Mouse (Mus musculus) thymus, postnatal 0 days (tissue): ENCODE results near the gene Dmrt2. TPM values are rescaled to one million over a fixed set of nuclear protein-coding genes. Genes with fewer than 3 reads are reported as not detected.

Experiments
- DNase-seq: peaks from one replicate; pipeline ENCODE4 v3.0.0-alpha.2; 2015; ENCODE audit warnings: low spot score
- polyA plus RNA-seq: library from polyadenylated mRNA; unstranded; fragments of >200 nt; fragmentation: Nextera tagmentation; extraction: Ambion mirVana; gene quantifications from 2 replicates; pipeline ENCODE4 v1.2.1, GENCODE M21; 2015

Dmrt2 gene
- 20.9 and 22.9 TPM in 2 replicates for polyA plus RNA-seq

GRCm38 (mm10) chr19:25672101-25672950 is at the start of gene Dmrt2:
Dmrt2 (plus strand) TSS chr19:25672411.
- DNase-seq, result peak; percentile 64

- DNase-seq, result no peak
These were observed 43.7 kb upstream of the Dmrt2 start for GRCm38 (mm10) chr19:25628490-25628889.

- no peak for DNase-seq
These were observed 37.1 kb upstream of the Dmrt2 start for GRCm38 (mm10) chr19:25635119-25635518.

GRCm38 (mm10) chr19:25635622-25636244 is 36.5 kb upstream of the Dmrt2 start:
- peak; percentile 33 for DNase-seq

GRCm38 (mm10) chr19:25638766-25639361 is 33.3 kb upstream of the Dmrt2 start:
- DNase-seq, result no peak

GRCm38 (mm10) chr19:25641786-25642185 is 30.4 kb upstream of the Dmrt2 start:
- DNase-seq, result no peak

- DNase-seq, result no peak
These were observed 25.1 kb upstream of the Dmrt2 start for GRCm38 (mm10) chr19:25647136-25647535.

GRCm38 (mm10) chr19:25648701-25649100 is 23.5 kb upstream of the Dmrt2 start:
- DNase-seq, result no peak

GRCm38 (mm10) chr19:25650474-25650873 is 21.7 kb upstream of the Dmrt2 start:
- no peak for DNase-seq

GRCm38 (mm10) chr19:25652560-25652959 is 19.7 kb upstream of the Dmrt2 start:
- DNase-seq, result no peak

- no peak for DNase-seq
These were observed 18.0 kb upstream of the Dmrt2 start for GRCm38 (mm10) chr19:25654034-25654749.

- DNase-seq, result no peak
These were observed 6.5 kb upstream of the Dmrt2 start for GRCm38 (mm10) chr19:25665486-25666339.

GRCm38 (mm10) chr19:25667836-25668235 is 4.4 kb upstream of the Dmrt2 start:
- DNase-seq, result no peak

GRCm38 (mm10) chr19:25669593-25670248 is 2.5 kb upstream of the Dmrt2 start:
- DNase-seq, result no peak

GRCm38 (mm10) chr19:25670571-25671285 is 1.5 kb upstream of the Dmrt2 start:
- no peak for DNase-seq

GRCm38 (mm10) chr19:25671681-25672080 is 530 bp upstream of the Dmrt2 start:
- no peak for DNase-seq

- peak; percentile 4 for DNase-seq
These were observed 1.2 kb downstream of the Dmrt2 start for GRCm38 (mm10) chr19:25673224-25674055.

- no peak for DNase-seq
These were observed 1.8 kb downstream of the Dmrt2 start for GRCm38 (mm10) chr19:25674056-25674420.

- no peak for DNase-seq
These were observed 2.5 kb downstream of the Dmrt2 start for GRCm38 (mm10) chr19:25674744-25675143.
